Mouse (Mus musculus) embryo, embryonic 11 days (tissue): ENCODE measurements at regions not wholly inside any gene's neighbourhood (a gene's known extent, or its start where the extent isn't known, plus 50 kb on each side); places are given as distances from the start of the nearest gene placed in this dataset.

Experiments used
- DNase-seq: peaks from one replicate; pipeline ENCODE4 v3.0.0-alpha.2; 2015

- DNase-seq: no peak
Measured at GRCm38 (mm10) chr3:130883319-130883718, 153.1 kb upstream of the Rpl34 start.

GRCm38 (mm10) chr3:130880482-130880881 is 150.3 kb upstream of the Rpl34 start:
- no peak for DNase-seq

- DNase-seq: no peak
Measured at GRCm38 (mm10) chr3:130879463-130879862, 149.3 kb upstream of the Rpl34 start.

GRCm38 (mm10) chr3:130878834-130879233 is 148.6 kb upstream of the Rpl34 start:
- DNase-seq: no peak

GRCm38 (mm10) chr3:130877981-130878380 is 147.8 kb upstream of the Rpl34 start:
- DNase-seq: no peak

- DNase-seq: no peak
Measured at GRCm38 (mm10) chr3:130873745-130874144, 143.5 kb upstream of the Rpl34 start.

GRCm38 (mm10) chr3:130866952-130867632 is 136.9 kb upstream of the Rpl34 start:
- peak; percentile 75 for DNase-seq

GRCm38 (mm10) chr3:130864783-130865182 is 134.6 kb upstream of the Rpl34 start:
- no peak for DNase-seq

- DNase-seq: no peak
Measured at GRCm38 (mm10) chr3:130863376-130863775, 133.2 kb upstream of the Rpl34 start.

GRCm38 (mm10) chr3:130860315-130860714 is 130.1 kb upstream of the Rpl34 start:
- no peak for DNase-seq

GRCm38 (mm10) chr3:130853866-130854265 is 123.7 kb upstream of the Rpl34 start:
- no peak for DNase-seq

- DNase-seq: no peak
Measured at GRCm38 (mm10) chr3:130850766-130851308, 120.6 kb upstream of the Rpl34 start.

GRCm38 (mm10) chr3:130841755-130842154 is 111.6 kb upstream of the Rpl34 start:
- no peak for DNase-seq

- DNase-seq: no peak
Measured at GRCm38 (mm10) chr3:130839924-130840440, 109.8 kb upstream of the Rpl34 start.

GRCm38 (mm10) chr3:130838626-130839422 is 108.6 kb upstream of the Rpl34 start:
- no peak for DNase-seq

GRCm38 (mm10) chr3:130833722-130834121 is 103.5 kb upstream of the Rpl34 start:
- DNase-seq: no peak

GRCm38 (mm10) chr3:130833082-130833481 is 102.9 kb upstream of the Rpl34 start:
- DNase-seq: no peak

GRCm38 (mm10) chr3:130831788-130832187 is 101.6 kb upstream of the Rpl34 start:
- no peak for DNase-seq

- no peak for DNase-seq
Measured at GRCm38 (mm10) chr3:130828346-130828745, 98.1 kb upstream of the Rpl34 start.

GRCm38 (mm10) chr3:130827934-130828333 is 97.7 kb upstream of the Rpl34 start:
- no peak for DNase-seq

GRCm38 (mm10) chr3:130827021-130827420 is 96.8 kb upstream of the Rpl34 start:
- no peak for DNase-seq

- no peak for DNase-seq
Measured at GRCm38 (mm10) chr3:130819837-130820098, 89.6 kb upstream of the Rpl34 start.

- DNase-seq: peak; percentile 29
Measured at GRCm38 (mm10) chr3:130819031-130819836, 89.0 kb upstream of the Rpl34 start.
